Mouse (Mus musculus): ENCODE measurements around the gene Cdon.

DNA sequence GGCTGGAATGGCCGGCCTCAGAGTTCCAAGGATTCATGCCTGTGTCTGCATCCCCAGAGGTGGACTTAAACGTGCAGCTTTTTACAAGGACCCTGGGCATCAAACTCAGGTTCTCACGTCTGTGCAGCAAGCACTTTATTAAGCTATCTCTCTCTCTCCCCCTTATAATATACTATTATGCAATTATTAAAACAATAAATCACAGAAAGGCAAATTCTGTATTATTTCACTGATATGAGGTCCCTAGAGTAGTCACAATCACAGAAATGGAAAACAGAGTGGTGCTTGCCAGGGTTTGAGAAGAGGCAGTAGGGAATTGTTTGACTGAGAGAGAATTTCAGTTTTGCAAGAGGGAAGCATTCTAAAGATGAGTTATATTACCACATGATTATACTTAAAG lies 108.2 kb downstream of the Cdon start:
- TF ChIP-seq EP300 (IDR thresholded peaks at IDR 0.05; ENCODE audit: insufficient read depth, low read depth, low read length) (no peak), CTCF (IDR thresholded peaks at IDR 0.05) (no peak), POLR2A (IDR thresholded peaks at IDR 0.05; ENCODE audit: insufficient read depth, low read depth, low read length) (no peak)
